Mouse (Mus musculus) adrenal gland, postnatal 14 days (tissue): ENCODE measurements around the gene Rab3a. TPM values are rescaled to one million over a fixed set of nuclear protein-coding genes. Genes with fewer than 3 reads are reported as not detected.

Source experiments
- DNase-seq: peaks from one replicate; pipeline ENCODE4 v3.0.0; 2021; ENCODE audit warnings: mixed read lengths
- total RNA-seq: library from RNA; stranded (reverse); gene quantifications from 2 replicates; pipeline ENCODE4 v1.2.3, GENCODE M21; 2021

Gene Rab3a
- total RNA-seq, 1 experiment from 2014 or later = 56.2 TPM

GRCm38 (mm10) chr8:70741661-70742060 lies 12.8 kb upstream of the Rab3a start:
- DNase-seq = no peak

GRCm38 (mm10) chr8:70742176-70742575 lies 12.3 kb upstream of the Rab3a start:
- DNase-seq = no peak

GRCm38 (mm10) chr8:70742981-70743655 lies 11.4 kb upstream of the Rab3a start:
- DNase-seq = peak; percentile 57

GRCm38 (mm10) chr8:70743656-70744590 lies 10.6 kb upstream of the Rab3a start:
- peak; percentile 82 for DNase-seq

DNA sequence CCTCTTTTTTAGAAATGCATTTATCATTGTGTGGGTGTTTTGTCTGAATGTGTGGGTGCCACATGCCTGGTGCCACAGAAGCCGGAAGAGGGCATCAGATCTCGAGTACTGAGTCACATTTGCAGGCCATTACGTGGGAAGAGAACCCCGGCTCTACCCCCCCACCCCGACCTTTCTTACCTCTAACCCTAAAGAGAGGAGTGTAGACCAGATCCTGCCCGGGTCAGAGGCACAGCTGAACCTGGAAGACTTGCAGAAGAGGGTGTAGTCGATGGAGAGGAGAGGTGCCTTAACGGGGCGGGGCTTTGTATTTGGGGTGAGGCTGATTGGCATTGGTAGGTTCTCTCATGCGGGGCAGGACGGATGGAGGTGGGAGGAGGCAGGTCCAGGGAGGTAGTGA lies 9.7 kb upstream of the Rab3a start:
- DNase-seq = peak; percentile 9

GRCm38 (mm10) chr8:70745691-70746220 lies 8.7 kb upstream of the Rab3a start:
- peak; percentile 2 for DNase-seq

GRCm38 (mm10) chr8:70746676-70747075 lies 7.8 kb upstream of the Rab3a start:
- peak; percentile 2 for DNase-seq

DNA sequence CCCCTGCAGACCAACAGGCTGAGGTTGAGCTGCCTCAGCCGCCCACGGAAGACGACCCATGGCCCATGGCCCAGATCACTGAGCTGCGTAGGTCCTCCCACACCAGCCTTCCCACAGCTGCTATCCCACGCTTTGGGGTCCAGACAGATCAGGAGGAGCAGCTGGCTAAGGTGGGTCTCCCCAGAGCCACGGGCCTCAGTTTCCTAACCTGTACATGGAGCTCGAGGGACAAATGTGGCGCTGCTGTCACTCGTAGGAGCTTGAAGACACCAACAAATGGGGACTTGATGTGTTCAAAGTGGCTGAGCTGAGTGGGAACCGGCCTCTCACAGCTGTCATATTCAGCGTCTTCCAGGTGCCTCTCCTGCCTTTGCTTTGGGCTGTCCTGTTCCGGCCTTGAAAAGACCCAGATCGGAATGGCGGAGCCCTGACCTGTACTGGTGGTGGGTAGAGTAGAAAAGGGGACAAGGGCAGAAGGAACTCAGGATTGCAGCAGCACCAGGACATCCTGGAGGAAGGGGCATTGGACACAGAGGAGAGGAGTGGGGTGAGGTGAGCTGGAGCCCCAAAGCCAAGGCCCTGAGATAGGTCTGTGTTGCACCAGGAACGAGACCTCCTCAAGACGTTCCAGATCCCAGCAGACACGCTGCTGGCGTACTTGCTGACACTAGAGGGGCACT lies 7.1 kb upstream of the Rab3a start:
- peak; percentile 2 for DNase-seq

GRCm38 (mm10) chr8:70748246-70749096 lies 6.0 kb upstream of the Rab3a start:
- no peak for DNase-seq

DNA sequence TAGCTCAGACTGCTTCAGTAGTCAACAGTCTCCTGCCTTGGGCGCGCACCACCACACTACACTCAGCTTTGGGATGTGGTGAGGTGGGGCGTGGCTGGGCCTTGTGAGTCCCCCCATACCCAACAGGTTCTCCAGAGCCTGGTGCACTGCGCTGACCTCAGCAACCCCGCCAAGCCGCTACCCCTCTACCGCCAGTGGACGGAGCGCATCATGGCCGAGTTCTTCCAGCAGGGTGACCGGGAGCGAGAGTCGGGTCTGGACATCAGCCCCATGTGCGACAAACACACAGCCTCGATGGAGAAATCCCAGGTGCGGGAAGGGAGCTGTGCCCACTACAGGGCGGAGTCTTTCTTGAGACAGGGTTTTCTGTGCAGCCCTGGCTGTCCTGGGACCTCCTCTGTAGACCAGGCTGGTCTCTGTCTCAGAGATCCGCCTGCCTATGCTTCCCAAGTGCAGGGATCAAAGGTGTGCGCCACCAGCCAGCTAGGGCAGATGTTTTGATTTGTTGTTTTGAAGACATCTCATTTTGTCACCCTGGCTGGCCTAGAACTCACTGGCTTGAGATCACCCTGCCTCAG lies 5.3 kb upstream of the Rab3a start:
- peak; percentile 3 for DNase-seq

DNA sequence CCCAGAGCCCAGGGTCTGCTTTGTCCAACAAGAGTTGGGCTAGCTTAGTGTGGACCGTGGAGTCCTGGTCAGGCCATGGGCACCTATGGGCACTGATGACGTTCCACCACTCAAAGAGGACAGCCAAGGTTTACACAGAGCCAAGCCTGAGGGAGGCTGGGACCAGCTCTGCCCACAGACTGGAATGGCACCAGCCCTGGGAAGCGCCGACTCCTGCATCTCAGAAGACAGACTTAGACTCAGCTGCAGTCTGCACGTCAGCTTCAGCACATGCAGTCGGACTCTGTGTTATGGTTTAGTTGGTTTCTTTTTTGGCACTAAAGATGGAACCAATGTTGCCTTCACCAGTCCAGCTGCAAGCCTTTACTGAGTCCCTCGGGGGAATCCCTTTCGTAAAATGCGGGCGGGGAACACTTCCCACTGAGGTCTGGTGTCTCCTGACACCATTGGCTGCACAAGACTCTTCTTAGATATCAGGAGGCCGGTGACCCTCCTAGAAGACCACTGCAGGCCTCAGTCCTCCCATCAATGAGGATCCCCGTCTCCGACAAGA lies 4.3 kb upstream of the Rab3a start:
- peak; percentile 18 for DNase-seq

- DNase-seq = peak; percentile 86
These were observed 2.3 kb upstream of the Rab3a start for GRCm38 (mm10) chr8:70752000-70752764.

DNA sequence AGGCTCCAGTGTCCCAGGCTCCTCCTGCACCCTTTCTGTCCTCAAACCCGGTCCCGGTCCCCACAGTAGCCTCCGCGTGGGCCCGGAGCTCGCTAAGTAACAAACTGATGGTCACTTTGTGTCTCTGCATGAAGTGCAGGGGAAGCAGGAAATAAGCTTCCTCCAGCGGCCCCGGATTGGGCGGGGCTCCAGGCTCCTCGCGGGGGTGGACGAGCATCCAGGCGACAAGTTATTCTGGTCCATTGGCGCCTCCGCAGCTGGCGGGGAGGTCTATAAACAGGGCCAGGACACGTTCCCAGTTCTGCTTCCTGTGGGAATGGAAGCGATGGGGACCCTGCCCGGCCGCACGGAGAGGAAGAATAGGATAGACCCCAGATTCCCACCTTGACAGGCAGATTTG lies 1.3 kb upstream of the Rab3a start:
- DNase-seq = peak; percentile 89

DNA sequence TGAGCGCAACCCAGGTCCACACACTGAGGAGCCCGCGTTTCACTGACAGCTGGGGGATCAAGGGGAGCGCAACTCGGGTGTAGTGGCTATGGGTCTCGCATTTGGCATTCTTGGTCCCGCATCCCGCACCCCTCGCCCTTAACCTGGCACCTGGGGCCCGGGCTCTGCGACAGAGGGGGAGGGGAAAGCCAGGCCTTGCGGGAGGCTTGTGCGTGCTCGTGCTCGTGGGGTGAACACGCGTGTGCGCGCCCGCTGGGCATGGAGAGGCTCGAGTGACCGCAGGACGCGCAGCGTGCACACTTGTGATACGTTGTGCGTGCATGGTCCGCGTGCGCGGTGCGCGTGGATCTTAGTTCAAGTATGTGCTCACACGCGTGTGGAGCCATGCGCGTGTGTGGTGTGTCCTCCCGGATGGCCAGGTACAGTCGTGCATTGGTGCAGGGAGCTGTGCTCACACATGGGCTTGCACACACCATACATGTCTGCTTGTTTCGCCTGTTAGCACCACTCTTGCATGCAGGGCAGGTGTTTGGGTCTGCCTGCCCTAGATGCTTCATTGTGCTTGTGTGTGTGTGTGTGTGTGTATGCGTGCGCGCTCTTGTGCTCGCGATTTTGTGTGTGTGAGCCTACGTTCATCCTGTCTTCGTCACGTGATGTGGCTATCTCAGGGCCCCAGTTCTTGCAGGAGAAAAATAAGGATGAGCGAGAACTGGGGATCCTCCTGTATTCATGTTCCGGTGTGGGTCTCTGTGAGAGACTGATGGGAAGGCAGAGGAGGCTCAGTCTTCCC lies 587 bp downstream of the Rab3a start:
- DNase-seq = peak; percentile 88

GRCm38 (mm10) chr8:70755661-70756475 lies 1.4 kb downstream of the Rab3a start:
- DNase-seq = peak; percentile 60

GRCm38 (mm10) chr8:70756476-70757040 lies 2.1 kb downstream of the Rab3a start:
- DNase-seq = peak; percentile 14

DNA sequence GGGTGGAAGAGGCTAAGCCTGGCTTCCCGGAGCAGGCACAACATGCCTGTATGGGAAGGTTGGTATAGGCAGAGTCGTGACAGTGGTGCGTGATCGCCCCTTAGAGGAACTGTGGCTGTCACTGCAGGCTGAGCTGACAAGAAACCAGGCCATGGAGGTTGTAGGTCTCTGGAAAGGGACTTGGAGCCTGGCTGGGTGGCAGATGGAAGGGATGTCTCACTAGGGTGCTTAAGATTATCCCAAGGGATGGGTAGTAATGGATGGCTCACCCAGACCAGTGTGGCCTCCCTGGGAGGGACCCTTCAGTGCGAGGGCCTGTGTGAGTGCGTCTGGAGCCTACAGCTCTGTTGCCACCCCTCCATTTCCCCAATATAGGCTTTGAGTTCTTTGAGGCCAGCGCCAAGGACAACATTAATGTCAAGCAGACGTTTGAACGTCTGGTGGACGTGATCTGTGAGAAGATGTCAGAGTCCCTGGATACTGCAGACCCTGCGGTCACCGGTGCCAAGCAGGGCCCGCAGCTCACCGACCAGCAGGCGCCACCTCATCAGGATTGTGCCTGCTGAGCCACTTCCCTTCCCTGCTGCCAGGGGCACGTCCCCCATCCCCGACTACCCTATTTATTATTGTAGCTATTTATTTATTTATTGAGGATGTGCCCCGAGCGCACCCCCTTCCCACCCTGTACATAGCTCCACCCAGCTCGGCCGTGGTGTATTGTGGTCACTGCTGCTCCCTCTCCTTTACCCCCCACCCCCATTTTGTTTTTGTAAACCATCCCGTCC lies 3.2 kb downstream of the Rab3a start:
- peak; percentile 73 for DNase-seq
